Mouse (Mus musculus) kidney, embryonic 16.5 days (tissue): ENCODE data around the gene Sh3kbp1. TPM values are rescaled to one million over a fixed set of nuclear protein-coding genes. Genes with fewer than 3 reads are reported as not detected.

Source experiments
- polyA plus RNA-seq: library from polyadenylated mRNA; unstranded; fragments of >200 nt; fragmentation: Nextera tagmentation; extraction: Ambion mirVana; gene quantifications from 2 replicates; pipeline ENCODE4 v1.2.1, GENCODE M21; 2015

Sh3kbp1 gene
- polyA plus RNA-seq, 1 experiment from 2014 or later = 39.0 TPM

Other genes with a start within 250 kb of the Sh3kbp1 start
- gene Map7d2, start 212.7 kb upstream of the Sh3kbp1 start, polyA plus RNA-seq = 2.4 and 2.8 TPM in 2 replicates
- 20.6 and 21.3 TPM in 2 replicates for gene Bclaf3, start 100.6 kb upstream of the Sh3kbp1 start, polyA plus RNA-seq